Mouse (Mus musculus) heart, postnatal 0 days (tissue): ENCODE data around the gene Chrnb4. TPM values are rescaled to one million over a fixed set of nuclear protein-coding genes. Genes with fewer than 3 reads are reported as not detected.

Experiments
- ATAC-seq: fragments of 200-750 bp; cut with Nextera tagmentation; 2 replicates; pipeline ENCODE4 v1.8.0; 2017; ENCODE audit warnings: low read depth, moderate number of reproducible peaks, moderate library complexity; ENCODE audit not compliant: insufficient read depth
- DNase-seq: peaks from one replicate; pipeline ENCODE4 v3.0.0-alpha.2; 2016; ENCODE audit warnings: low spot score
- H3K27ac ChIP-seq: fragments of 300-500 bp; sonication (generic); 2 replicates; pipeline ENCODE4 v1.5.1; 2014; ENCODE audit warnings: low read depth, mild to moderate bottlenecking
- H3K27me3 ChIP-seq: fragments of 300-500 bp; sonication (generic); 2 replicates; pipeline ENCODE4 v1.6.1; 2014; ENCODE audit warnings: low read length, mixed read lengths; ENCODE audit not compliant: control insufficient read depth, insufficient read depth
- H3K36me3 ChIP-seq: fragments of 300-500 bp; sonication (generic); replicated peaks from 2 replicates; pipeline ENCODE4 v1.6.1; 2014; ENCODE audit warnings: low read length, mixed read lengths; ENCODE audit not compliant: control insufficient read depth, insufficient read depth
- H3K4me1 ChIP-seq: fragments of 300-500 bp; sonication (generic); 2 replicates; pipeline ENCODE4 v1.6.1; 2014; ENCODE audit warnings: antibody characterized with exemption; ENCODE audit not compliant: control insufficient read depth, insufficient read depth
- H3K4me2 ChIP-seq: fragments of 300-500 bp; sonication (generic); 2 replicates; pipeline ENCODE4 v1.6.1; 2014; ENCODE audit warnings: low read depth, mild to moderate bottlenecking, low read length, moderate library complexity
- H3K4me3 ChIP-seq: fragments of 300-500 bp; sonication (generic); 2 replicates; pipeline ENCODE4 v1.5.1; 2014; ENCODE audit warnings: low read depth, low read length
- H3K9ac ChIP-seq: fragments of 300-500 bp; sonication (generic); replicated peaks from 2 replicates; pipeline ENCODE4 v1.6.1; 2014; ENCODE audit warnings: low read depth, low read length, mixed read lengths
- H3K9me3 ChIP-seq: fragments of 300-500 bp; sonication (generic); replicated peaks from 2 replicates; pipeline ENCODE4 v1.6.1; 2016; ENCODE audit warnings: low read length; ENCODE audit not compliant: control insufficient read depth
- CTCF ChIP-seq: IDR thresholded peaks from 2 replicates; pipeline ENCODE4 v1.5.1; 2016; ENCODE audit warnings: antibody characterized with exemption, control low read depth, low read depth
- EP300 ChIP-seq: IDR thresholded peaks from 2 replicates; pipeline ENCODE4 v1.6.1; 2016; ENCODE audit warnings: antibody characterized with exemption, low read depth
- WGBS: fragments of 180-500 bp; shearing (Covaris S2); extraction: QIAGEN DNeasy Blood & Tissue Kit; methylation state at CpG from one replicate; pipeline ENCODE4 v1.1.7; 2014; 5-methylcytosine and 5-hydroxymethylcytosine counted together
- polyA plus RNA-seq: library from polyadenylated mRNA; unstranded; fragments of >200 nt; fragmentation: Nextera tagmentation; extraction: Ambion mirVana; gene quantifications from 2 replicates; pipeline ENCODE4 v1.2.1, GENCODE M21; 2015
- total RNA-seq: library from RNA; depleted of rRNA; stranded (reverse); fragments of >200 nt; gene quantifications from 2 replicates; pipeline ENCODE4 v1.2.3, GENCODE M21; 2014; ENCODE audit warnings: low replicate concordance

Chrnb4 gene
- total and polyA plus RNA-seq, 2 experiments from 2014 or later: 0.03 TPM; not detected in 1

DNA sequence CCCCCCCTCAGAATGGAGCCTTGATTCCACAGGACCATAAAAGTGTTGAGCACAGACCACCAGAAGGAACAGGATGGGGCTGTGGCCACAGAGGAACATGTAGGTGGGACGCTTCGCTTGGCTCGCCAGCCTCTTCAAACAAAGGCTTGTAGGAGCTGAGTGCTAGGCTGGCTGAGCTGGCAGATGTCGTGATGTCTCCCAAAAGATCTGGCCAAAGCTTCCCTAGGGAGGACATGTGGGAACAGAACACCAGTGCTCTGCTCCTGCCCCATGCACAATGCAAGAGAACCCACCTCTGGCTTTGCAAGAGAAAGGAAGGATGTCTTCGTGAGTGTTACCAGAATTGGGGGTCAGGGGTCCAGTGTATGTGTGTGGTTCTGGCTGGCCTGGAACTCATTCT, 25.3 kb downstream of the Chrnb4 start:
- Histone ChIP-seq H3K4me2 (no peak overlapping the region), H3K27ac (no peak overlapping the region), H3K36me3 (no peaks in the 10 kb centered on the region), H3K4me1 (no peaks in the 10 kb centered on the region), H3K27me3 (peaks cover 42% of the 10 kb centered on the region), H3K4me3 (no peak overlapping the region), H3K9ac (no peak overlapping the region), H3K9me3 (no peaks in the 10 kb centered on the region)
- WGBS: 73% methylated on average over 5 of the region's 5 CpGs
- DNase-seq (no peak), ATAC-seq (no peak)
- no peak for TF ChIP-seq EP300

DNA sequence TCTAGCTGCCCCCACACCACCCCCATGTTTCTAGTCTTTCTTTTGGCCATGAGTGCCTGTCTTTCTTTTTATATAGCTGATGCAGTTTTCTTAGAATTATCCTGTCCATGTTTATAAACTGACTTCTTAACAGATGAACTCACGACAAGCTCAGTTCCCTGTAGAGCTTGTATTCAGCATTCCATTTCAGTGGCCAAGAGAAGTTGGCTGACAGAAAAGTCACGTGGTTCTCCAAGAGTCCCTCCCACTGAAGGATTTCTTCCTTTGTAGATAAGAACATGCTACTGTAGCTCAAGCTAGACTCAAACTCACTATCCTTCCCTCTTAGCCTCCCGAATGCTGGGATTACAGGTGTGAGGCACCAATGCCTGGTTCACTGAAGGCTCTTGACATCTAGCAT, 31.7 kb downstream of the Chrnb4 start:
- no peaks in the 10 kb centered on the region for H3K36me3 ChIP-seq
- no peak for DNase-seq
- TF ChIP-seq CTCF: no peak
- no peak for TF ChIP-seq EP300
- no peaks in the 10 kb centered on the region for H3K4me1 ChIP-seq
- ATAC-seq: no peak
- no peak overlapping the region for H3K4me2 ChIP-seq
- H3K27ac ChIP-seq: no peak overlapping the region
- 46% methylated on average over 3 of the region's 3 CpGs for WGBS
- no peaks in the 10 kb centered on the region for H3K9me3 ChIP-seq
- H3K27me3 ChIP-seq: no peaks in the 10 kb centered on the region
- no peak overlapping the region for H3K4me3 ChIP-seq
- no peak overlapping the region for H3K9ac ChIP-seq

DNA sequence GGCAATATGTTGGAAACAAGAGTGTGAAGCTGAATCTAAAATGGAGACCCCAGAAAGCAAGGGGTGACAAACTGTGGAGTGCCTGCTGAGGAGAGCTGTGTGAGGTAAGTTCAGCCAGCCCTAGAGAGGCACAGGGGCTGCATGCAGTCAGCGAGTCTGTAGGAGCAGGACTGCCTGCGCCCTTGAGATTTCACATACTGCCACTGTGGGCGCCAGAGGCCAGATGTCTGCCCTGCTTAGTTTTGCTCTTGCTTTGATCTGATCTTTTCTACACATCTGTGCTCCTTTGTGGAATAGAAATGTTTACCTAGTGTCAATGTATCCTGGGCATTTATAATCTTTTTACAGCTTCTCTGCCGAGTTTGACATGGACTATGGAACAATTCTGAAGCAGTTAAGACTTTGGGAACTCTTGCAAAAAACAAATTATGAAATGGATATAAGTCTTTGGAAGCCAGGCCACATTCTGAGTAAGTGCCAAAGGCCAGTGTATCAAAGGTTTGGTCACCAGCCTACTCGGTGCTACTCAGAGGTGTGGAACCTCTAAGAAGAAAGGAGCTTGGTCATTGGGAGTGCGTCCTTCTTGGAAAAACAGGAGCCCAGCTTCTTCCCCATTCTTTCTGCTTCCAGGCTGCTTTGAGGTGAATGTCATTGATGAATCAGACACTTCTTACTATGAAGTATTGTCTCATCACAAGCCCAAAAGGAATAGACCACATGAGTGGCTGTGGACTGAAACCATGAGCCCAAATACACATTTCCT, 37.8 kb downstream of the Chrnb4 start:
- 40% methylated on average over 6 of the region's 6 CpGs for WGBS
- DNase-seq: no peak
- Histone ChIP-seq H3K36me3 (no peaks in the 10 kb centered on the region), H3K4me3 (no peak overlapping the region), H3K27ac (no peak overlapping the region), H3K4me1 (no peaks in the 10 kb centered on the region), H3K27me3 (no peaks in the 10 kb centered on the region), H3K9ac (no peak overlapping the region), H3K4me2 (no peak overlapping the region), H3K9me3 (no peaks in the 10 kb centered on the region)
- no peak for ATAC-seq
- TF ChIP-seq EP300 (no peak), CTCF (no peak)

- DNase-seq: no peak
- H3K9me3 ChIP-seq: no peaks in the 10 kb centered on the region
- no peak for TF ChIP-seq CTCF
These were observed 38.9 kb downstream of the Chrnb4 start for GRCm38 (mm10) chr9:55009692-55010091.

GRCm38 (mm10) chr9:55003609-55004008, 45.0 kb downstream of the Chrnb4 start:
- Histone ChIP-seq H3K4me1 (no peaks in the 10 kb centered on the region), H3K27me3 (no peaks in the 10 kb centered on the region), H3K9ac (no peak overlapping the region), H3K4me3 (no peak overlapping the region), H3K27ac (no peak overlapping the region), H3K36me3 (no peaks in the 10 kb centered on the region), H3K4me2 (no peak overlapping the region), H3K9me3 (no peaks in the 10 kb centered on the region)
- DNase-seq (no peak), ATAC-seq (no peak)
- 71% methylated on average over 4 of the region's 4 CpGs for WGBS
- TF ChIP-seq CTCF (no peak), EP300 (no peak)

More at GRCm38 (mm10) chr9:55009692-55010091, 38.9 kb downstream of the Chrnb4 start:
- Histone ChIP-seq H3K27ac (no peak overlapping the region), H3K4me1 (no peaks in the 10 kb centered on the region), H3K27me3 (no peaks in the 10 kb centered on the region), H3K4me3 (no peak overlapping the region), H3K4me2 (no peak overlapping the region), H3K36me3 (no peaks in the 10 kb centered on the region), H3K9ac (no peak overlapping the region)
- ATAC-seq: no peak
- WGBS: 56% methylated on average over 2 of the region's 2 CpGs

DNA sequence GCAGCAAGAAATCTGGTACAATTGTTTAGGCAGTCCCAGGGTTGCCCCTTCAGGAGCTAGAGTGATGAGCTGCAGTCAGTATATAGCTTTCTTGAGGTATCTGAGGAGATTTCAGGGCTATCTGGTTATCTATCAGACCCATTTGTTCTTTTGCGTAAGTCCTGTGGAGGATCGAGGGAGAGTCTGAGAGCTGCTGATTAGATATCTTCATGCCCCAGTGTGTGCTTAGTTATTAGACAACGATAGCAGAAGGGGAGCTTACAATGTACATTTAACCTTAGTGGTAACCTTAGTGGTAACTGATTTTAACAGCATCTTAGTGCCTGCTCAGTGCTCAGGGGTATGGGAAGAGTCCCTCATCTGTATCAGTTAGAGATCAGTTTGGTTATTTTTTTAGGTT, 52.9 kb downstream of the Chrnb4 start:
- Histone ChIP-seq H3K9me3 (no peaks in the 10 kb centered on the region), H3K27ac (no peak overlapping the region), H3K36me3 (no peaks in the 10 kb centered on the region), H3K4me3 (no peak overlapping the region), H3K9ac (no peak overlapping the region), H3K4me2 (no peak overlapping the region), H3K4me1 (no peaks in the 10 kb centered on the region), H3K27me3 (no peaks in the 10 kb centered on the region)
- TF ChIP-seq CTCF: no peak
- no peak for TF ChIP-seq EP300
- ATAC-seq (no peak), DNase-seq (no peak)
- 39% methylated on average over 3 of the region's 3 CpGs for WGBS
